Mouse (Mus musculus): ENCODE data around the gene Afmid.

DNA sequence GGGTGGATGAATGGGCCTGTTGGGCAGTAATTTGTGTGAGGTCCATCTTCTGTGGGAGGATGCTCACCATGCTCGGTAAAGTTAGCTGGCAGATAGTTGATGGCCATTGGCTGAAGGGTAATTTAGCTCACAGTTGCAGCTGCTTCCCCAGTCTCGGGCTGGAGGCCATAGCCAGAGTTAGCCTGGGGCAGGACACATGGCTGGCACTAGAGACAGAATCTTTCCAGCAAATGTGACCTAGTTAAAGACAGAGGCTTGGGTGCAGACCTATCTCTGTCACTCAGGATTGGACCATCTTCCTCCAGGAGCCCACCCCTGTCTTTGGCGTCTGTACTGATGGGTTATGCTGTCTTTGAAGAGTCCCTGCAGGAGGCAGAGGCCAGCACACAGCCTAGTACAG lies 32.7 kb downstream of the Afmid start:
- no peak for TF ChIP-seq CTCF (IDR thresholded peaks at IDR 0.05; ENCODE audit: low read depth)
- TF ChIP-seq EP300 (IDR thresholded peaks at IDR 0.05; ENCODE audit: low read depth), result no peak
